Mouse (Mus musculus) spleen, adult 2 months (tissue): ENCODE results near the gene Bex1.
"Not testable (repeated sequence)": the region's sequence is repeated elsewhere in the genome, so short reads cannot be mapped to it uniquely, and the experiment has no call there.

Experiments used
- CTCF ChIP-seq: fragments of 200-500 bp; IDR thresholded peaks from 2 replicates; pipeline ENCODE4 v1.5.1; 2011; ENCODE audit warnings: mild to moderate bottlenecking, inconsistent platforms; ENCODE audit not compliant: insufficient read depth, insufficient read length, insufficient replicate concordance; ENCODE audit errors: extremely low read depth
- POLR2A ChIP-seq: fragments of 200-500 bp; IDR thresholded peaks from 2 replicates; pipeline ENCODE4 v1.6.1; 2011; ENCODE audit warnings: low read depth, low read length, inconsistent platforms

GRCm38 (mm10) chrX:136214729-136215677 is at the start of gene Bex1, which contains the start of gene Tceal7:
- TF ChIP-seq CTCF, POLR2A: not testable (repeated sequence)
